Mouse (Mus musculus): ENCODE data around the gene Olfr298. TPM values are rescaled to one million over a fixed set of nuclear protein-coding genes. Genes with fewer than 3 reads are reported as not detected.

Gene Olfr298
- polyA plus RNA-seq (2012; rRNA removed): not detected in 2 replicates

DNA sequence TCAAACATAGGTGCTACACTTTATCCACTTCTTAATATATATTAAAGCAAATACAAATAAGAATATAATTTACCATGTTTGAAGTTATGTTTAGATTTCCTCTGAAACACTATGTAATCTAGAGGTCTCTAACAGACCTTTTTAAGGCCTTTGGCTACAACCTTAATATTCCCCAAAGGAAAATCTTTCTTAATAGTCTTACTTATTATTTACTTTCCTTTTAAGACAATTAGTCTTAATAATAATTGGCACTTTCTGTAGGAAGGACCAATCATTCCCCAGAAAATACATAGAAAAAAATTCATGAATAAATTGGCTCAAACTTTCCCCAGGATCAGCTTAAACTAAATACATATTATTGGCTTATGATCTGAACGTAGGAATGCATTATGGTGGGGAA lies at the start of gene Olfr298:
Olfr298 (minus strand) TSS at position 101 of the 400 bp plus-strand sequence.
- no peak for TF ChIP-seq CTCF (IDR thresholded peaks at IDR 0.05; ENCODE audit: insufficient read depth, low read length)
- Histone ChIP-seq H3K4me3 (replicated peaks; ENCODE audit: extremely low read depth, low read depth, low read length) (no peak within 1 kb of the TSS), H3K4me1 (ENCODE audit: control insufficient read depth, insufficient read depth, low read length) (no peaks in the 10 kb centered on the region)
- no peak for DNase-seq
- WGBS: 73% methylated on average over 1 of the region's 1 CpGs

DNA sequence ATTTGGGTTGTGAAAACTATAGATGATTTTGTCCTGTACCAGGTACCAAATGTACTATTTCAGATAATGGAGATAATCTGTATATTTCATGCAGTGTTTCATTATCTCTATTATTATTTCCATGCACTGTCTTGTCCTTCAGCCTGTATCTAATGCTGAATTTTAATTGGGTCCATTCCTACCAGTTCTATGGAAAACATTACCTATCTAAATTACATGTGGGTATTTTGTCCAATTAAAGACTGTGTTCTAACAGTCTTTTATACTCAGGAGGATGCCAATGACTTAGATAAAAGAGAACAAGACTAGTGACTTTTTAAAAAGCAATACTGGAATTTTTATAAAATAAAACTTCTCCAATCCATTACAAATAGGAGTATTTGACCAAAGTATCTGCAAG lies 27.4 kb upstream of the Olfr298 start, which contains the start of gene Olfr297:
Olfr297 (plus strand) TSS at position 301 of the 400 bp plus-strand sequence.
- no peak for DNase-seq
- TF ChIP-seq POLR2A (IDR thresholded peaks at IDR 0.05; ENCODE audit: borderline replicate concordance, extremely low read depth, low read depth, low read length): no peak
- no peak for TF ChIP-seq CTCF (IDR thresholded peaks at IDR 0.05; ENCODE audit: insufficient read depth, low read length)
- Histone ChIP-seq H3K4me1 (ENCODE audit: control insufficient read depth, insufficient read depth, low read length) (no peaks in the 10 kb centered on the region), H3K4me3 (replicated peaks; ENCODE audit: extremely low read depth, low read depth, low read length) (no peak within 1 kb of the TSS)

DNA sequence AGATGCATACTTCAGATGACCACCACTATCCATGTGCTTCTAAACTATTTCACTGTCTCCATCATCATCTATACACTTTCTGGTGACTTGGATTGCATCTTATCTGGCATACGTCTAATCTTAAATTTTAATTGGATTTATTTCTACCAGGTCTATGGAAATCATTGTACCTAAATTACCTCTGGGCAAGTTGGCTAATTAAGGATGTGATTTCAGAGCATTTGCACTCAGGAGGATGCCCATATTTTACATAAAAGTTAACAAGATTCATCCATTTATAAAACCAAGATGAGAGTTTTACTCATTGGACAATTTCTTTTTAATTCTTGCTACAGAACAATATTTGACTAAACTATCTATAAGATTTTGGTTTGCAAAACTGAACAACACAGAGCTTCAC lies 32.7 kb downstream of the Olfr298 start, which contains the start of gene Olfr299:
Olfr299 (plus strand) TSS at position 301 of the 400 bp plus-strand sequence.
- no peak for DNase-seq
- Histone ChIP-seq H3K4me3 (replicated peaks; ENCODE audit: extremely low read depth, low read depth, low read length) (no peak within 1 kb of the TSS), H3K4me1 (ENCODE audit: control insufficient read depth, insufficient read depth, low read length) (no peaks in the 10 kb centered on the region)
- TF ChIP-seq CTCF (IDR thresholded peaks at IDR 0.05; ENCODE audit: insufficient read depth, low read length) (no peak), POLR2A (IDR thresholded peaks at IDR 0.05; ENCODE audit: borderline replicate concordance, extremely low read depth, low read depth, low read length) (no peak)
- WGBS: 85% methylated on average over 1 of the region's 1 CpGs

Other genes starting within 250 kb of the Olfr298 start
- gene Vmn2r76, start 246.2 kb downstream of the Olfr298 start, polyA plus RNA-seq (2012; rRNA removed): not detected in 2 replicates
- not detected in 2 replicates for gene Olfr310, start 215.3 kb downstream of the Olfr298 start, polyA plus RNA-seq (2012; rRNA removed)
- gene Olfr309, start 178.8 kb downstream of the Olfr298 start, polyA plus RNA-seq (2012; rRNA removed): not detected in 2 replicates
- gene Olfr308, start 166.9 kb downstream of the Olfr298 start, polyA plus RNA-seq (2012; rRNA removed): not detected in 2 replicates
- not detected in 2 replicates for gene Olfr307, start 154.9 kb downstream of the Olfr298 start, polyA plus RNA-seq (2012; rRNA removed)
- gene Olfr305, start 125.6 kb downstream of the Olfr298 start, polyA plus RNA-seq (2012; rRNA removed): not detected in 2 replicates
- not detected in 2 replicates for gene Olfr304, start 105.8 kb downstream of the Olfr298 start, polyA plus RNA-seq (2012; rRNA removed)
- not detected in 2 replicates for gene Olfr303, start 94.7 kb downstream of the Olfr298 start, polyA plus RNA-seq (2012; rRNA removed)
- gene Olfr301, start 88.6 kb downstream of the Olfr298 start, polyA plus RNA-seq (2012; rRNA removed): not detected in 2 replicates
- gene Olfr299, start 32.6 kb downstream of the Olfr298 start, polyA plus RNA-seq (2012; rRNA removed): not detected in 2 replicates
- not detected in 2 replicates for gene Olfr297, start 27.5 kb upstream of the Olfr298 start, polyA plus RNA-seq (2012; rRNA removed)
- gene Olfr295, start 91.4 kb upstream of the Olfr298 start, polyA plus RNA-seq (2012; rRNA removed): not detected in 2 replicates
- gene Olfr294, start 124.2 kb upstream of the Olfr298 start, polyA plus RNA-seq (2012; rRNA removed): not detected in 2 replicates
- gene Olfr293, start 156.6 kb upstream of the Olfr298 start, polyA plus RNA-seq (2012; rRNA removed): not detected in 2 replicates
- gene Olfr292, start 195.8 kb upstream of the Olfr298 start, polyA plus RNA-seq (2012; rRNA removed): not detected in 2 replicates